Mouse (Mus musculus) myocyte (in vitro differentiated cells): Measurements from ENCODE around the gene Ngrn. TPM values are rescaled to one million over a fixed set of nuclear protein-coding genes. Genes with fewer than 3 reads are reported as not detected.

Experiments used
- H3K27me3 ChIP-seq: one replicate; pipeline ENCODE4 v1.6.1; 2011; ENCODE audit not compliant: control insufficient read depth, insufficient read depth, insufficient read length
- H3K36me3 ChIP-seq: one replicate; pipeline ENCODE4 v1.6.1; 2011; ENCODE audit not compliant: control insufficient read depth, insufficient read depth
- H3K4me2 ChIP-seq: one replicate; pipeline ENCODE4 v1.6.1; 2011; ENCODE audit warnings: low read depth, control low read depth
- H3K4me3 ChIP-seq: one replicate; pipeline ENCODE4 v1.5.1; 2011; ENCODE audit warnings: mild to moderate bottlenecking, control low read depth, moderate library complexity
- H3K79me2 ChIP-seq: one replicate; pipeline ENCODE4 v1.6.1; 2011; ENCODE audit not compliant: control insufficient read depth, insufficient read depth
- H3ac ChIP-seq: one replicate; pipeline ENCODE4 v1.6.1; 2011; ENCODE audit not compliant: control insufficient read depth, insufficient read length
- CEBPB ChIP-seq: IDR thresholded peaks from 2 replicates; pipeline ENCODE4 v1.6.1; 2011; ENCODE audit warnings: mild to moderate bottlenecking, moderate library complexity; ENCODE audit not compliant: poor library complexity, insufficient read depth, severe bottlenecking
- E2F4 ChIP-seq: IDR thresholded peaks from one replicate; pipeline ENCODE4 v1.6.1; 2011; ENCODE audit warnings: mild to moderate bottlenecking, control low read depth, moderate library complexity; ENCODE audit not compliant: insufficient read depth
- MAX ChIP-seq: IDR thresholded peaks from one replicate; pipeline ENCODE4 v1.6.1; 2011; ENCODE audit warnings: low read depth, mild to moderate bottlenecking, control low read depth
- MYOD1 ChIP-seq, 3 experiments: IDR thresholded peaks; one replicate each; pipeline ENCODE4 v1.6.1; 2011; ENCODE audit warnings: control low read depth in 2 of 3, low read depth in 2 of 3, mild to moderate bottlenecking in 2 of 3, moderate library complexity in 1 of 3; ENCODE audit not compliant: insufficient read length in 2 of 3, control insufficient read depth in 1 of 3
- MYOG ChIP-seq, 3 experiments: IDR thresholded peaks; one replicate each; pipeline ENCODE4 v1.6.1; 2011; ENCODE audit warnings: control low read depth in 2 of 3, low read depth in 2 of 3, mild to moderate bottlenecking in 2 of 3; ENCODE audit not compliant: insufficient read length in 2 of 3, control insufficient read depth in 1 of 3, insufficient read depth in 1 of 3
- POLR2A ChIP-seq: IDR thresholded peaks from one replicate; pipeline ENCODE4 v1.6.1; 2011; ENCODE audit warnings: low read depth, mild to moderate bottlenecking, control low read depth, moderate library complexity; ENCODE audit not compliant: insufficient read length
- POLR2AphosphoS2 ChIP-seq: IDR thresholded peaks from one replicate; pipeline ENCODE4 v1.6.1; 2011; ENCODE audit warnings: low read depth, control low read depth; ENCODE audit not compliant: insufficient read length
- REST ChIP-seq: IDR thresholded peaks from one replicate; pipeline ENCODE4 v1.6.1; 2011; ENCODE audit warnings: mild to moderate bottlenecking, control low read depth, moderate library complexity; ENCODE audit not compliant: insufficient read depth, insufficient read length
- SRF ChIP-seq: IDR thresholded peaks from one replicate; pipeline ENCODE4 v1.6.1; 2011; ENCODE audit warnings: low read depth; ENCODE audit not compliant: control insufficient read depth, insufficient read length
- TCF12 ChIP-seq: IDR thresholded peaks from one replicate; pipeline ENCODE4 v1.6.1; 2011; ENCODE audit warnings: mild to moderate bottlenecking, control low read depth; ENCODE audit not compliant: poor library complexity, insufficient read depth, severe bottlenecking
- TCF3 ChIP-seq: IDR thresholded peaks from one replicate; pipeline ENCODE4 v1.6.1; 2011; ENCODE audit warnings: low read depth, control low read depth; ENCODE audit not compliant: insufficient read length
- USF1 ChIP-seq: IDR thresholded peaks from one replicate; pipeline ENCODE4 v1.6.1; 2011; ENCODE audit warnings: low read depth, mild to moderate bottlenecking, control low read depth, moderate library complexity
- polyA plus RNA-seq: library from polyadenylated mRNA; unstranded; fragments of >200 nt; fragmentation: generic; extraction: Trizol; gene quantifications from one replicate; pipeline ENCODE4 v1.2.1, GENCODE M21; 2012; ENCODE audit warnings: missing spikeins

Ngrn gene
- polyA plus RNA-seq, 1 experiment, result 55.0 TPM

GRCm38 (mm10) chr7:80301522-80301921 is 40.5 kb downstream of the Ngrn start:
- Histone ChIP-seq H3K4me2 (no peak overlapping the region), H3K36me3 (peaks cover 50% of the 10 kb centered on the region), H3K4me3 (no peak overlapping the region), H3K79me2 (peaks cover 49% of the 10 kb centered on the region), H3ac (no peak overlapping the region), H3K27me3 (no peaks in the 10 kb centered on the region)
- TF ChIP-seq MAX, result no peak
- TF ChIP-seq MYOD1 (IDR thresholded peaks at IDR 0.05; ENCODE audit: control insufficient read depth in 1 of 3, insufficient read length in 2 of 3, low read depth in 2 of 3), result no peak
- TF ChIP-seq TCF12, result no peak
- no peak for TF ChIP-seq MYOG (IDR thresholded peaks at IDR 0.05; ENCODE audit: control insufficient read depth in 1 of 3, insufficient read depth in 1 of 3, insufficient read length in 2 of 3, low read depth in 2 of 3)

GRCm38 (mm10) chr7:80307766-80308165 is 46.8 kb downstream of the Ngrn start:
- H3K4me3 ChIP-seq, result no peak overlapping the region
- TF ChIP-seq POLR2AphosphoS2, result no peak
- no peak for TF ChIP-seq TCF12
- TF ChIP-seq MYOD1 (IDR thresholded peaks at IDR 0.05; ENCODE audit: control insufficient read depth in 1 of 3, insufficient read length in 2 of 3, low read depth in 2 of 3), result no peak
- no peak for TF ChIP-seq TCF3
- no peak for TF ChIP-seq REST
- TF ChIP-seq SRF, result no peak
- no peak for TF ChIP-seq MAX
- TF ChIP-seq CEBPB, result no peak
- no peak for TF ChIP-seq E2F4
- no peak for TF ChIP-seq USF1
- no peak for TF ChIP-seq MYOG (IDR thresholded peaks at IDR 0.05; ENCODE audit: control insufficient read depth in 1 of 3, insufficient read depth in 1 of 3, insufficient read length in 2 of 3, low read depth in 2 of 3)
- TF ChIP-seq POLR2A, result no peak
- no peaks in the 10 kb centered on the region for H3K79me2 ChIP-seq
- peaks cover 68% of the 10 kb centered on the region for H3K36me3 ChIP-seq
- no peak overlapping the region for H3K4me2 ChIP-seq
- H3ac ChIP-seq, result no peak overlapping the region
- H3K27me3 ChIP-seq, result no peaks in the 10 kb centered on the region

- no peak for TF ChIP-seq TCF3
- TF ChIP-seq E2F4, result no peak
- TF ChIP-seq POLR2A, result no peak
- no peak for TF ChIP-seq USF1
- TF ChIP-seq POLR2AphosphoS2, result no peak
- TF ChIP-seq TCF12, result no peak
- no peak for TF ChIP-seq MYOD1 (IDR thresholded peaks at IDR 0.05; ENCODE audit: control insufficient read depth in 1 of 3, insufficient read length in 2 of 3, low read depth in 2 of 3)
- TF ChIP-seq CEBPB, result no peak
- TF ChIP-seq MAX, result no peak
- TF ChIP-seq REST, result no peak
- TF ChIP-seq SRF, result no peak
- no peak for TF ChIP-seq MYOG (IDR thresholded peaks at IDR 0.05; ENCODE audit: control insufficient read depth in 1 of 3, insufficient read depth in 1 of 3, insufficient read length in 2 of 3, low read depth in 2 of 3)
- H3ac ChIP-seq, result no peak overlapping the region
- no peak overlapping the region for H3K4me3 ChIP-seq
- H3K4me2 ChIP-seq, result no peak overlapping the region
- no peaks in the 10 kb centered on the region for H3K27me3 ChIP-seq
- H3K36me3 ChIP-seq, result peaks cover 59% of the 10 kb centered on the region
- no peaks in the 10 kb centered on the region for H3K79me2 ChIP-seq
These were observed 49.8 kb downstream of the Ngrn start for GRCm38 (mm10) chr7:80310771-80311170.

Other genes with a start within 250 kb of the Ngrn start
- gene Zfp710, start 236.4 kb upstream of the Ngrn start, polyA plus RNA-seq, result 5.3 TPM
- 159 TPM for gene Idh2, start 145.8 kb upstream of the Ngrn start, polyA plus RNA-seq
- gene Sema4b, start 74.4 kb upstream of the Ngrn start, polyA plus RNA-seq, result 11.4 TPM
- gene Cib1, start 28.4 kb upstream of the Ngrn start, polyA plus RNA-seq, result 98.7 TPM
- 0.91 TPM for gene Gdpgp1, start 28.4 kb upstream of the Ngrn start, polyA plus RNA-seq
- gene Ttll13, start 14.8 kb upstream of the Ngrn start, polyA plus RNA-seq, result 0.24 TPM
- gene Vps33b, start 8.4 kb downstream of the Ngrn start, polyA plus RNA-seq, result 4.8 TPM
- 25.5 TPM for gene Prc1, start 33.2 kb downstream of the Ngrn start, polyA plus RNA-seq
- gene Rccd1, start 63.2 kb downstream of the Ngrn start, polyA plus RNA-seq, result 8.4 TPM
- gene Unc45a, start 79.8 kb downstream of the Ngrn start, polyA plus RNA-seq, result 38.4 TPM
- 83.3 TPM for gene Hddc3, start 81.9 kb downstream of the Ngrn start, polyA plus RNA-seq
- gene Man2a2, start 110.2 kb downstream of the Ngrn start, polyA plus RNA-seq, result 35.7 TPM
- 0.54 TPM for gene Fes, start 126.7 kb downstream of the Ngrn start, polyA plus RNA-seq
- gene Furin, start 144.2 kb downstream of the Ngrn start, polyA plus RNA-seq, result 64.1 TPM